Comparison of ENCODE assay signal across 9 mouse cellular contexts in genomic region chr9:57281549-57281948, GRCm38 (mm10). TPM values are rescaled to one million over a fixed set of nuclear protein-coding genes. Genes with fewer than 3 reads are reported as not detected.
DNase-seq lines count a peak whose midpoint lies in the region; ATAC-seq and TF ChIP-seq lines count a peak whose summit lies in the region.
"Had no signal": no experiment of that assay in that cellular context is flagged by ENCODE, and none has a peak within 500 bp of the region (broad histone marks: within the 10 kb centered on the region; RNA-seq: fewer than 3 reads in every experiment).

No protein-coding gene starts in this region.

- H3K27me3 ChIP-seq in limb, embryonic 12.5 days: peaks cover 25% of the 10 kb centered on the region
- H3K27me3 ChIP-seq in myocyte (ENCODE audit: control insufficient read depth, insufficient read depth, insufficient read length): no peaks in the 10 kb centered on the region

- no peak for ATAC-seq in limb, embryonic 12.5 days (ENCODE audit: insufficient number of reproducible peaks, insufficient read depth, low FRiP score, low TSS enrichment, low read depth)

- peak overlapping the region; percentile 50 for H3K4me2 ChIP-seq in limb, embryonic 12.5 days
- peak overlapping the region; percentile 38 for H3K4me2 ChIP-seq in myocyte (ENCODE audit: low read depth)

- H3K36me3 ChIP-seq in limb, embryonic 12.5 days: no peaks in the 10 kb centered on the region
- H3K36me3 ChIP-seq in myocyte (ENCODE audit: control insufficient read depth, insufficient read depth): no peaks in the 10 kb centered on the region

- H3K9ac ChIP-seq in limb, embryonic 12.5 days (replicated peaks): 0 out of 2 replicates have a peak overlapping the region, but pooled peaks have one; percentile 37

- H3K4me1 ChIP-seq in limb, embryonic 12.5 days (replicated peaks): peaks cover 24% of the 10 kb centered on the region

- H3K9me3 ChIP-seq in limb, embryonic 12.5 days: no peaks in the 10 kb centered on the region

- H3K4me3 ChIP-seq in limb, embryonic 12.5 days (replicated peaks): peak overlapping the region; percentile 23
- H3K4me3 ChIP-seq in myocyte: no peak overlapping the region

- H3K79me2 ChIP-seq in myocyte (ENCODE audit: control insufficient read depth, insufficient read depth): no peaks in the 10 kb centered on the region

- 13% methylated on average over 20 of the region's 20 CpGs for WGBS in limb, embryonic 12.5 days

- H3ac ChIP-seq in myocyte (ENCODE audit: control insufficient read depth, insufficient read length): no peak overlapping the region

- H3K27ac ChIP-seq in limb, embryonic 12.5 days: no peak overlapping the region

- peak; percentile 77 for DNase-seq in adrenal gland, postnatal 10 days
- DNase-seq in adrenal gland, postnatal 4 days (ENCODE audit: low spot score in 2 of 2): no peak
- peak; percentile 20 for DNase-seq in urinary bladder, postnatal 14 days (ENCODE audit: low spot score)
- no peak for DNase-seq in urinary bladder, postnatal 10 days (ENCODE audit: low spot score)
- DNase-seq in layer of hippocampus, adult 8-10 months (ENCODE audit: low spot score in 2 of 2): no peak
- no peak for DNase-seq in layer of hippocampus, adult 9-10 months (ENCODE audit: low spot score)

- peak; percentile 60 for TF ChIP-seq POLR2A in myocyte (IDR thresholded peaks at IDR 0.05; ENCODE audit: insufficient read length, low read depth)

TF ChIP-seq in myocyte, 11 proteins besides CTCF, POLR2A, EP300 and RAD21:
- TF ChIP-seq CEBPB (IDR thresholded peaks at IDR 0.05; ENCODE audit: insufficient read depth, poor library complexity, severe bottlenecking): peak; percentile 32; the same call in 1 of the 2 replicates
- peak in 1 of 3 experiments; percentile 62 for TF ChIP-seq MYOD1 (IDR thresholded peaks at IDR 0.05; ENCODE audit: control insufficient read depth in 1 of 3, insufficient read length in 2 of 3, low read depth in 2 of 3)
- no peak for TF ChIP-seq TCF3 (IDR thresholded peaks at IDR 0.05; ENCODE audit: insufficient read length, low read depth)
- TF ChIP-seq MYOG (IDR thresholded peaks at IDR 0.05; ENCODE audit: control insufficient read depth in 1 of 3, insufficient read depth in 1 of 3, insufficient read length in 2 of 3, low read depth in 2 of 3): peak in 2 of 3 experiments; percentile 15 to 53

RNA-seq across cellular contexts. Expression of gene 1700017B05Rik, which starts 19.1 kb away (rescaled TPM):
- total RNA-seq in adrenal gland, postnatal 10 days (2021): 10 to 100 TPM; 38.2 to 40.2 TPM
- total RNA-seq in adrenal gland, postnatal 4 days (2021): 10 to 100 TPM; 73.3 to 79.1 TPM
- 15.3 and 16.3 TPM in 2 replicates for polyA plus RNA-seq in limb, embryonic 12.5 days (2016; fragmentation: Nextera tagmentation; extraction: Ambion mirVana)
- polyA plus RNA-seq in myocyte (2012; fragmentation: generic; extraction: Trizol): 30.3 TPM
- total RNA-seq in layer of hippocampus, adult 8-10 months (2022): 10 to 100 TPM; 25.0 to 43.8 (median 34.1) TPM

RNA-seq across cellular contexts. Expression of gene Trcg1, which starts 45.2 kb away (rescaled TPM):
- total RNA-seq in adrenal gland, postnatal 10 days (2021): not detected
- total RNA-seq in adrenal gland, postnatal 4 days (2021): not detected
- not detected in 2 replicates for polyA plus RNA-seq in limb, embryonic 12.5 days (2016; fragmentation: Nextera tagmentation; extraction: Ambion mirVana)
- polyA plus RNA-seq in myocyte (2012; fragmentation: generic; extraction: Trizol): not detected
- not detected for total RNA-seq in layer of hippocampus, adult 8-10 months (2022)
- polyA plus RNA-seq: cortical plate, adult 2 months had no signal

Comparison
In these comparisons a context has a peak if more than half of its experiments do, and no peak if none do; other contexts are left out.
1. DNase-seq: peak in adrenal gland, postnatal 10 days (single experiment) and urinary bladder, postnatal 14 days (single experiment); none in adrenal gland, postnatal 4 days (0 of 2), urinary bladder, postnatal 10 days (single experiment), layer of hippocampus, adult 8-10 months (0 of 2) and layer of hippocampus, adult 9-10 months (single experiment).